Mouse (Mus musculus) ES-Bruce4 (cell line): ENCODE results near the gene Iqsec2.

Source experiments
- CTCF ChIP-seq: IDR thresholded peaks from one replicate; pipeline ENCODE4 v1.8.1; 2011; ENCODE audit warnings: low read depth, low read length
- EP300 ChIP-seq: IDR thresholded peaks from 2 replicates; pipeline ENCODE4 v1.6.1; 2011; ENCODE audit warnings: low read depth, low read length; ENCODE audit not compliant: insufficient read depth

GRCm38 (mm10) chrX:152146691-152147090, 2.6 kb downstream of the Iqsec2 start:
- no peak for TF ChIP-seq CTCF
- TF ChIP-seq EP300: no peak
